Mouse (Mus musculus) ES-Bruce4 (cell line): ENCODE results near the gene Exoc2.

ENCODE experiments used
- CTCF ChIP-seq: IDR thresholded peaks from one replicate; pipeline ENCODE4 v1.8.1; 2011; ENCODE audit warnings: low read depth, low read length
- EP300 ChIP-seq: IDR thresholded peaks from 2 replicates; pipeline ENCODE4 v1.6.1; 2011; ENCODE audit warnings: low read depth, low read length; ENCODE audit not compliant: insufficient read depth
- POLR2A ChIP-seq: IDR thresholded peaks from one replicate; pipeline ENCODE4 v1.8.1; 2011; ENCODE audit warnings: low read length; ENCODE audit not compliant: insufficient read depth

GRCm38 (mm10) chr13:30999799-31000198 is 25.9 kb upstream of the Exoc2 start:
- TF ChIP-seq CTCF (no peak), EP300 (no peak), POLR2A (no peak)
